Mouse (Mus musculus) induced T-regulatory cell, adult 2 months (primary cell): ENCODE results near the gene Abcg4.

Experiments used
- DNase-seq: peaks from one replicate; pipeline ENCODE4 v3.0.0-alpha.2; 2012; ENCODE audit warnings: low read depth

The Abcg4 gene

GRCm38 (mm10) chr9:44239447-44239846 is 49.0 kb downstream of the Abcg4 start:
- DNase-seq, result peak; percentile 89

GRCm38 (mm10) chr9:44238501-44239190 is 49.8 kb downstream of the Abcg4 start:
- peak; percentile 91 for DNase-seq

- peak; percentile 45 for DNase-seq
These were observed 51.3 kb downstream of the Abcg4 start for GRCm38 (mm10) chr9:44237128-44237527.

- no peak for DNase-seq
These were observed 51.8 kb downstream of the Abcg4 start for GRCm38 (mm10) chr9:44236601-44237000.

GRCm38 (mm10) chr9:44234479-44235427 is 53.7 kb downstream of the Abcg4 start:
- peak; percentile 74 for DNase-seq

GRCm38 (mm10) chr9:44233802-44234478 is 54.5 kb downstream of the Abcg4 start, which contains the start of gene Cbl:
Cbl (minus strand) TSS chr9:44234049.
- peak; percentile 100 for DNase-seq

GRCm38 (mm10) chr9:44233021-44233801 is 55.2 kb downstream of the Abcg4 start:
- peak; percentile 81 for DNase-seq

GRCm38 (mm10) chr9:44231609-44232008 is 56.8 kb downstream of the Abcg4 start:
- DNase-seq, result peak; percentile 37

- no peak for DNase-seq
These were observed 62.4 kb downstream of the Abcg4 start for GRCm38 (mm10) chr9:44225993-44226392.
